Mouse (Mus musculus): ENCODE measurements around the gene Ptprn2. TPM values are rescaled to one million over a fixed set of nuclear protein-coding genes. Genes with fewer than 3 reads are reported as not detected.

The Ptprn2 gene
- polyA plus RNA-seq, 1 experiment: 97.8 TPM

DNA sequence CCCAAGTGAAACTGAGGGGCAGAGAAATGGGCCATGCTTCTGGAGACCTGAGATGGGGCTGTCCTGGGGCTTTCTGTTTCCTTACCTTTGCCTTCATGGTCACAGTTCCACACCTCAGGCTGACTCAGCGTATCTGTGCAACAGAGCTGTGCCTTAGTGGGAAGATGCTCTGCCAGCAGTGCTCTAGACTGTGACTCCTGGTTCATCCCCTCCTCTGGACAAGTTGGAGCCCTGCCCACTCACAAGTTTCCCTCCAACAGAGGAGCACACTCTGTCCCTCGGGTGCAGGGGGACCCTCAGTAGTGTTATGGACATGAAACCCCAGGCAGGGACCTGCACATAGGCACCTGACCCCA, 687.0 kb downstream of the Ptprn2 start:
- no peak overlapping the region for H3K4me3 ChIP-seq (replicated peaks; ENCODE audit: insufficient read depth, low read depth, low read length)
- TF ChIP-seq CTCF (IDR thresholded peaks at IDR 0.05; ENCODE audit: borderline replicate concordance, insufficient read depth, low read depth, low read length) (no peak), POLR2A (IDR thresholded peaks at IDR 0.05; ENCODE audit: borderline replicate concordance, insufficient read depth, low read length) (no peak)
- no peak overlapping the region for H3K27ac ChIP-seq (ENCODE audit: insufficient read depth, low read length)
- DNase-seq: no peak
- H3K4me1 ChIP-seq (ENCODE audit: control insufficient read depth, insufficient read depth, low read length): no peaks in the 10 kb centered on the region
- WGBS: 54% methylated on average over 2 of the region's 2 CpGs
- H3K27me3 ChIP-seq (ENCODE audit: control insufficient read depth, insufficient read depth, low read length): no peaks in the 10 kb centered on the region

DNA sequence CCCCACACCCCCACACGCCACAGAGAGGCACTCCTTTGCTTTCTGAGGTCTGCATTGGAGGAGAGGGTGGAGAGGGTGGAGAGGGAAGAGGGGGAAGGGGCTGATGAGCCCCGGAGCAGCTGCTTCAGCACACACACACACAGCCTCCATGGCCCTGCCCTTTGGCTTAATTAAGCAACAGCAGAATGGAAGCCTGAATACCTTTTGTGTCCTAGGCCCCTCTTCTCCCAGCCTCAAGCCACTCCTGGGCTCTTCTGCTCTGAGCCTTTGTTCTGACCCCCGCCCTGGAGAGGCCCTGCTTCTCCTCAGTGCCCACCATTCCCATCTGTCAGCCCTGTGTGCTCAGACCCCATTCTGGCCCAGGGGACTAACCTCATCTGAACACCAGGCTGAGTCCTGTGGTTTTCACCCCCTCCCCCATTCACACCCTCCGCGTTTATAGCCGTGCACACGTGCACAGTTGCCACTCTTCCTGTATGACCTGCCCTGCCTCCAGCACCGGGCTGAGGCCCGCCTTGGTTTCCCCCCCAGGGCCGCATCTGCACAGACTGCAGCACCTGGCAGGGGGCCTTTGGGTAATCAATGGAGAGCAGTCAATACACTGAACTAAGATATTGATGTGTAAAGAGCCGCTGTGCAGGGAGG, 687.5 kb downstream of the Ptprn2 start:
- H3K27ac ChIP-seq (ENCODE audit: insufficient read depth, low read length): no peak overlapping the region
- H3K4me3 ChIP-seq (replicated peaks; ENCODE audit: insufficient read depth, low read depth, low read length): no peak overlapping the region
- H3K27me3 ChIP-seq (ENCODE audit: control insufficient read depth, insufficient read depth, low read length): no peaks in the 10 kb centered on the region
- DNase-seq: no peak
- no peaks in the 10 kb centered on the region for H3K4me1 ChIP-seq (ENCODE audit: control insufficient read depth, insufficient read depth, low read length)
- TF ChIP-seq CTCF (IDR thresholded peaks at IDR 0.05; ENCODE audit: borderline replicate concordance, insufficient read depth, low read depth, low read length) (no peak), POLR2A (IDR thresholded peaks at IDR 0.05; ENCODE audit: borderline replicate concordance, insufficient read depth, low read length) (no peak)
- 63% methylated on average over 11 of the region's 11 CpGs for WGBS

DNA sequence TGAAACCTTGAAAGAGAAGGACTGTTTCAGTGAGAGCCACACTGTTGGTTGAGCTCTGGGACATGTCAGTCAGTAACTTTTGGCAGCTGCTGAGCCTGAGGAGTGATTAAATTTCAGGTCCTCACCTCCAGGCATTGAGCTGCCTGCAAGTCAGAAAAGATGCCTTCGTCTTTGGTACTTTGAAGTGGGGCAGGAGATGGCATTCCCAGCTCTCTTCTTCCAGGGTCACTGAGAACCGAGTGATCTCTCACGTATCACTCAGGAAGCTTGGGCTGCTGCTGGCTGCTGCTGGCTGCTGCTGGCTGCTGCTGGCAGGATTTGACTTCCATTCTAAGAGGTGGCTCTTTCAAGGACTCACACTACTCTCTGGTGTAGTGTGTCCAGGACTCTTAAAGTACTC, 688.7 kb downstream of the Ptprn2 start:
- TF ChIP-seq CTCF (IDR thresholded peaks at IDR 0.05; ENCODE audit: borderline replicate concordance, insufficient read depth, low read depth, low read length) (no peak), POLR2A (IDR thresholded peaks at IDR 0.05; ENCODE audit: borderline replicate concordance, insufficient read depth, low read length) (no peak)
- no peaks in the 10 kb centered on the region for H3K4me1 ChIP-seq (ENCODE audit: control insufficient read depth, insufficient read depth, low read length)
- 68% methylated on average over 3 of the region's 3 CpGs for WGBS
- no peak overlapping the region for H3K4me3 ChIP-seq (replicated peaks; ENCODE audit: insufficient read depth, low read depth, low read length)
- DNase-seq: no peak
- no peaks in the 10 kb centered on the region for H3K27me3 ChIP-seq (ENCODE audit: control insufficient read depth, insufficient read depth, low read length)
- no peak overlapping the region for H3K27ac ChIP-seq (ENCODE audit: insufficient read depth, low read length)

DNA sequence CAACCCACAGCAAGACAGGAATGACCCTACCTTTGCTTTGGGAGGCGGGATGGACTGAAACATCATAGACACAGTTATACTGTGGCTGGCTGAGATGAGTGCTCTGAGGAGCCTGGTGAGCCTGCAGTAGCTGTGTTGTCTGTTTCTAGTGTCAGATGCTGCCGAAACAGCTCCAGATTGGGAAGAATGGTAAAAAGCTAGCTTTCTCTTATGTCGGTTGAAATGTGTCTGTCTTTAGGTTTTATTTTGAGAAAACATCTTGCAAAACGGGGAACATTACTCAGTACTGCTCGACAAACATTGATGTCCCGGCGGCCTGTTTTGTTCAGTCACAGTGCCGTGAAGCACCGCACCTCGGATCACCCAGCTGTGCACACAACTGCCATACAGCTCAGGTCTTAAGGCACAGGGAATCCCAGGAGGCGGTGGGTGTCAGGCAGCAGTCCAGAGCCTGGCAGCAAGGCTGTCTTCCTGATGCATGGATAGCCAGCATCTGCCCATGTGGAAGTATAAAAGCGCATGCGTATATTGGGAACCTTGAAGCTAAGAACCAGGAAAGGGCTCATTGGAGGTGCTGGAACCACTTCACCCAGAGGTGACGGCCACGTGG, 689.7 kb downstream of the Ptprn2 start:
- Histone ChIP-seq H3K4me3 (replicated peaks; ENCODE audit: insufficient read depth, low read depth, low read length) (no peak overlapping the region), H3K27me3 (ENCODE audit: control insufficient read depth, insufficient read depth, low read length) (no peaks in the 10 kb centered on the region), H3K4me1 (ENCODE audit: control insufficient read depth, insufficient read depth, low read length) (no peaks in the 10 kb centered on the region), H3K27ac (ENCODE audit: insufficient read depth, low read length) (no peak overlapping the region)
- WGBS: 84% methylated on average over 15 of the region's 15 CpGs
- DNase-seq: no peak
- TF ChIP-seq POLR2A (IDR thresholded peaks at IDR 0.05; ENCODE audit: borderline replicate concordance, insufficient read depth, low read length): no peak

DNA sequence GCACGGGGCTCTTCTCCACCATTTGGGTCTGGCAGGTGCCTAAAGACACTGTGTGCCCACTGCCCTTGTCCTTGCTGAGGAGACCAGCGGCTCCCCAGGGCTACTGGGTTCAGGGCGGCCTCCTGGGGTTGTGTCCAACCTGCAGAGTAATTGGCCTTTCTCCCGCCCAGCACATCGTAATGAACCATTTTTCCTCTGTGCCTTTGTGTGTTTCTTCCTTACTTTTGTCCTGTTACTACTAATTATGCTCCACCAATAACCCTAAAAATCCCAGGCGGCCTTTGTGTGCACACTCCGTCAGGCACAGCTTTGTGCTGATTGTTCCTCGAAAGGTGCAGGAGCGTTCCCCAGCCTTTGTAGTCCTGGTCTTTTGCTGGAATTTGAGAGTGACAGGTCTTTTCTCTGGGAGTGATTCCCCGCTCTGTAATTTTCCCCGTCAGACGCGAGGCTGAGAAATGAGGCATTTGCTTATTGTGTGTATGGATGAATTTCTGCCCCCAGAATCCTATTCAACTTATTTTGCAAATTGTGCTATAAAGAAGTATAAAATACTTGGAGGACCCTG, 690.8 kb downstream of the Ptprn2 start:
- TF ChIP-seq CTCF (IDR thresholded peaks at IDR 0.05; ENCODE audit: borderline replicate concordance, insufficient read depth, low read depth, low read length): no peak
- TF ChIP-seq POLR2A (IDR thresholded peaks at IDR 0.05; ENCODE audit: borderline replicate concordance, insufficient read depth, low read length): no peak
- Histone ChIP-seq H3K4me1 (ENCODE audit: control insufficient read depth, insufficient read depth, low read length) (no peaks in the 10 kb centered on the region), H3K27me3 (ENCODE audit: control insufficient read depth, insufficient read depth, low read length) (no peaks in the 10 kb centered on the region), H3K4me3 (replicated peaks; ENCODE audit: insufficient read depth, low read depth, low read length) (no peak overlapping the region), H3K27ac (ENCODE audit: insufficient read depth, low read length) (no peak overlapping the region)
- no peak for DNase-seq
- WGBS: 81% methylated on average over 13 of the region's 13 CpGs

GRCm38 (mm10) chr12:117187167-117187566, 701.6 kb downstream of the Ptprn2 start:
- Histone ChIP-seq H3K4me1 (ENCODE audit: control insufficient read depth, insufficient read depth, low read length) (0 out of 2 replicates have a peak, but pooled peaks cover 3% of the 10 kb centered on the region), H3K27ac (ENCODE audit: insufficient read depth, low read length) (no peak overlapping the region), H3K27me3 (ENCODE audit: control insufficient read depth, insufficient read depth, low read length) (no peaks in the 10 kb centered on the region), H3K4me3 (replicated peaks; ENCODE audit: insufficient read depth, low read depth, low read length) (no peak overlapping the region)
- TF ChIP-seq POLR2A (IDR thresholded peaks at IDR 0.05; ENCODE audit: borderline replicate concordance, insufficient read depth, low read length) (no peak), CTCF (IDR thresholded peaks at IDR 0.05; ENCODE audit: borderline replicate concordance, insufficient read depth, low read depth, low read length) (0 out of 2 replicates have a peak, but pooled peaks have one; percentile 19)
- no peak for DNase-seq
- 88% methylated on average over 3 of the region's 3 CpGs for WGBS

- WGBS: 92% methylated on average over 4 of the region's 4 CpGs
- no peak for TF ChIP-seq POLR2A (IDR thresholded peaks at IDR 0.05; ENCODE audit: borderline replicate concordance, insufficient read depth, low read length)
- no peak for TF ChIP-seq CTCF (IDR thresholded peaks at IDR 0.05; ENCODE audit: borderline replicate concordance, insufficient read depth, low read depth, low read length)
- Histone ChIP-seq H3K27me3 (ENCODE audit: control insufficient read depth, insufficient read depth, low read length) (no peaks in the 10 kb centered on the region), H3K4me1 (ENCODE audit: control insufficient read depth, insufficient read depth, low read length) (no peaks in the 10 kb centered on the region), H3K27ac (ENCODE audit: insufficient read depth, low read length) (no peak overlapping the region), H3K4me3 (replicated peaks; ENCODE audit: insufficient read depth, low read depth, low read length) (no peak overlapping the region)
- no peak for DNase-seq
These were observed 706.5 kb downstream of the Ptprn2 start for GRCm38 (mm10) chr12:117192001-117192400.
